Mouse (Mus musculus): ENCODE results near the gene Rnf223. TPM values are rescaled to one million over a fixed set of nuclear protein-coding genes. Genes with fewer than 3 reads are reported as not detected.
"Not testable (repeated sequence)": the region's sequence is repeated elsewhere in the genome, so short reads cannot be mapped to it uniquely, and the experiment has no call there.

Gene Rnf223
- polyA plus RNA-seq, 1 experiment from 2014 or later: not detected

DNA sequence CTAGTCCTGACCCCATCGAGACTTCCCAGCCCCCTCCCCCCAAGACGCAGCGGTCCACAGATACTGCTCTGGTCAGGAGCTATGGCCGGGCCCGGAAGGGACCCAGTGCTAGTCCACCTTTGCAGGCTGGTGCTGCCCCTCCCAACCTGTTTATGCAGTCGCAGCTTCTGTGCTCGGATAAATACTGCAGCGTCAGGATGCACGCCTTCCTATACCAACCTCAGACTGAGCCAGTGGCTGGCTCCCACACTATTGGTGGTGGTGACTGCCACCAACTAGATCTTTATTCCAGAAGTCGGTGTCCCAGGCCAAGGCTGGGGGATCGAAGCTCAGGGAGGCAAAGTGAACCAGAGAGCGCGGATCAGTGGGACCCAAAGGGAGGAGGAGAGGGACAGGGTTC is 4.8 kb downstream of the Rnf223 start:
- 88% methylated on average over 13 of the region's 13 CpGs for WGBS (ENCODE audit: insufficient replicate concordance)

DNA sequence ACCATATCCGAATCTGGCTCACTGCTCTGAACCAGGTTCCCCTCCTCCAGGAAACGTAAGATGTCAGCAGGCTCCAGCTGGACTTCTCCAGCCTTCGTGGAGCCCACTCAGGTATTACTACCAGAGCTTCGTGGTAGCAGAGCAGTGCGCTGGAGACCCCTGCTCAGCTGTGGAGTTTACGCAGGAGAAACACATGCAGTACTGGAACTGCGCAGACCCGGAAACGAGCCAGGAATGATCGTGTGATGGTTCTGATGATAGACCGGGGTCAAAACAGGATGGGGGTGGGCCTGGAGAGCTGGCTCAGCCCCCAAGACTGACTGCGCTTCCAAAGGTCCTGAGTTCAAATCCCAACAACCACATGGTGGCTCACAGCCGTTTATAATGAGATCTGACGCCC is 5.5 kb downstream of the Rnf223 start:
- peaks cover 3% of the 10 kb centered on the region; the same call in 1 of the 2 replicates for H3K4me1 ChIP-seq (ENCODE audit: control insufficient read depth, insufficient read depth, low read length)
- 92% methylated on average over 14 of the region's 14 CpGs for WGBS (ENCODE audit: insufficient replicate concordance)
- H3K36me3 ChIP-seq (ENCODE audit: control insufficient read depth, insufficient read depth, low read length): no peaks in the 10 kb centered on the region
- no peak overlapping the region for H3K4me3 ChIP-seq (ENCODE audit: low read depth, low read length)
- H3K9ac ChIP-seq (ENCODE audit: low read depth, low read length): no peak overlapping the region
- 0 out of 2 replicates have a peak, but pooled peaks cover 3% of the 10 kb centered on the region for H3K9me3 ChIP-seq (replicated peaks; ENCODE audit: control insufficient read depth, low read length)
- no peak for ATAC-seq (replicated peaks; ENCODE audit: insufficient number of reproducible peaks, low FRiP score, low TSS enrichment)
- H3K27ac ChIP-seq (ENCODE audit: low read depth, low read length): no peak overlapping the region
- H3K27me3 ChIP-seq (ENCODE audit: control insufficient read depth, insufficient read depth, low read length): no peaks in the 10 kb centered on the region
- no peak overlapping the region for H3K4me2 ChIP-seq

More for the DNA sequence above, 4.8 kb downstream of the Rnf223 start:
- H3K4me2 ChIP-seq: no peak overlapping the region
- ATAC-seq (replicated peaks; ENCODE audit: insufficient number of reproducible peaks, low FRiP score, low TSS enrichment): no peak
- H3K4me1 ChIP-seq (ENCODE audit: control insufficient read depth, insufficient read depth, low read length): peaks cover 3% of the 10 kb centered on the region; the same call in 1 of the 2 replicates
- H3K27me3 ChIP-seq (ENCODE audit: control insufficient read depth, insufficient read depth, low read length): no peaks in the 10 kb centered on the region
- no peak overlapping the region for H3K27ac ChIP-seq (ENCODE audit: low read depth, low read length)
- H3K36me3 ChIP-seq (ENCODE audit: control insufficient read depth, insufficient read depth, low read length): no peaks in the 10 kb centered on the region
- H3K9me3 ChIP-seq (replicated peaks; ENCODE audit: control insufficient read depth, low read length): 0 out of 2 replicates have a peak, but pooled peaks cover 3% of the 10 kb centered on the region
- H3K9ac ChIP-seq (ENCODE audit: low read depth, low read length): no peak overlapping the region
- no peak overlapping the region for H3K4me3 ChIP-seq (ENCODE audit: low read depth, low read length)

DNA sequence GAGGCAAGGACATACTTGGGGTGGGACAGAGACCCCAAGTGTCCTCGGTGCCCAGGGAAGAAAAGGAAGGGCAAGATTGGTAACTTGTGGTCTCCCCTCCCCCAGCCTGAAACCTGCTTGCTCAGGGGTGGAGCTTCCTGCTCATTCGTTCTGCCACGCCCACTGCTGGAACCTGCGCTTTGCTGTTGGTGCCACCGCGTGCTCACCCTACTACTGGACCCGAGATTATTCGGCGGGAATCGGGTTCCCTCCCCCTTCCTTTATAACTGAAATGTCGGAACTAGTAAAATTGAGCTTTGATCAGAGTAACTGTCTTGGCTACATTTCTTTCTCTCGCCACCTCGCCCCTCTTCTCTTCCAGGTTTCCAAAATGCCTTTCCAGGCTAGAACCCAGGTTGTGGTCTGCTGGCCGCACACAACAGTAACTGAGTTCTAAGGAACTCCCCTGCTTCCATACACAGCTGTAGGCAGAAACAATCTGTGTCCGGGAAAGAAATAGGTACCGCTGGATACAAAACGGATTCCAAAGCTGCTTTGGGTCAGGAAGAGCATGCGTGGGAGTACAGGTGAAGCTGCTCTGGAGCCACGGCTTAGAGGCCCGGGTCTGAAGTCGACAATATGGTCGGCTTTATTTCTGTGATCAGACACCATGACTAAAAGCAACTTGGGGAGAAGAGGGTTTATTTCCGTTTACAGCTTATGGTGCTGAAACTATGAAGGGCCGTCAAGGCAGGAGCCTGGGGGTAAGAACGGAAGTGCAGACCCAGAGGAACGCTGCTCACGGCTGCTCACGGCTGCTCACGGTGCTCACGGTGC is 6.2 kb downstream of the Rnf223 start:
- no peak for ATAC-seq (replicated peaks; ENCODE audit: insufficient number of reproducible peaks, low FRiP score, low TSS enrichment)

DNA sequence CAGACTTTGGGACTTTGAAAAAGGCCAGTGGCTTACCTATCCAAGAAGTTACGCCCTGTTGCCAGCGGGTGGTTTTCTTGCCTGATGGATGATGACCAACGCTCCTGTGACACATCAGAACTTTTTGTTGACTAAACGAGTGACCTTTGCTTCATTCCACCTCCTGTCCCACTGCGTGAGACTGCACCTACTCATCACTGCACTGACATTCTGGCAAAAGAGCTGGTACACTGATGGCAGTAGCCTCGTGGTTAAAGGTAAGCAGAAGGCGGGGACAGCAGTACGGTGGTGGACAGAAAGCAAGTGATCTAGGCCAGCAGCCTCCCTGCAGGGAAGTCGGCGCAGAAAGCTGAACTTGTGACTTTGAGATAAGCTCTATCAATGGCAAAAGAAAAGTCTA is 20.6 kb downstream of the Rnf223 start:
- H3K4me2 ChIP-seq; ATAC-seq (replicated peaks; ENCODE audit: insufficient number of reproducible peaks, low FRiP score, low TSS enrichment); H3K4me3 ChIP-seq (ENCODE audit: low read depth, low read length); H3K27ac ChIP-seq (ENCODE audit: low read depth, low read length); H3K9me3 ChIP-seq (replicated peaks; ENCODE audit: control insufficient read depth, low read length); H3K36me3 ChIP-seq (ENCODE audit: control insufficient read depth, insufficient read depth, low read length); H3K9ac ChIP-seq (ENCODE audit: low read depth, low read length); H3K4me1 ChIP-seq (ENCODE audit: control insufficient read depth, insufficient read depth, low read length); H3K27me3 ChIP-seq (ENCODE audit: control insufficient read depth, insufficient read depth, low read length): not testable (repeated sequence)
- WGBS (ENCODE audit: insufficient replicate concordance): 73% methylated on average over 10 of the region's 10 CpGs

More for the DNA sequence above, 6.2 kb downstream of the Rnf223 start:
- Histone ChIP-seq H3K4me1 (ENCODE audit: control insufficient read depth, insufficient read depth, low read length) (no peaks in the 10 kb centered on the region), H3K36me3 (ENCODE audit: control insufficient read depth, insufficient read depth, low read length) (no peaks in the 10 kb centered on the region), H3K4me2 (no peak overlapping the region), H3K9ac (ENCODE audit: low read depth, low read length) (no peak overlapping the region), H3K27me3 (ENCODE audit: control insufficient read depth, insufficient read depth, low read length) (no peaks in the 10 kb centered on the region), H3K4me3 (ENCODE audit: low read depth, low read length) (no peak overlapping the region), H3K27ac (ENCODE audit: low read depth, low read length) (no peak overlapping the region), H3K9me3 (replicated peaks; ENCODE audit: control insufficient read depth, low read length) (0 out of 2 replicates have a peak, but pooled peaks cover 3% of the 10 kb centered on the region)
- WGBS (ENCODE audit: insufficient replicate concordance): 92% methylated on average over 30 of the region's 30 CpGs

DNA sequence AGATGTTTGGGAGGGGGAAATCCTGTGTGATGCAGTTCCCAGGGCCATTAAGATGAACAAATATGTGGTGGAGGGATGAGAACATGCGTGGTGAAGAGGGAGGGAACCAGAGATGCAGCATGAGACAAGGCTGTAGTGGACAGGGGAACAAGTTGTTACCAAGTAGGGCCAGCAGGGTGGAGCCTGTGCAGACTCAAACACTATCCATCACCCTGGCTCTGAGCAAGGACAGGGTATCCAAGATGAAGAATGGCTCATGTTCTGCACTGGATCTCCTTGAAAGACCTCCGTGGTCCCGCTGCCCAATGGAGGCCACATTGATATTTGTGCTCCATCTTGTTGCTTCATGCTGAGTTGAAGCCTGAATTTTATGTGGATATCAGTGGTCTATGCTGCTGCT is 24.5 kb downstream of the Rnf223 start:
- no peaks in the 10 kb centered on the region for H3K27me3 ChIP-seq (ENCODE audit: control insufficient read depth, insufficient read depth, low read length)
- WGBS (ENCODE audit: insufficient replicate concordance): 86% methylated on average over 3 of the region's 3 CpGs
- no peak for ATAC-seq (replicated peaks; ENCODE audit: insufficient number of reproducible peaks, low FRiP score, low TSS enrichment)
- H3K27ac ChIP-seq (ENCODE audit: low read depth, low read length): no peak overlapping the region
- peaks cover 7% of the 10 kb centered on the region for H3K9me3 ChIP-seq (replicated peaks; ENCODE audit: control insufficient read depth, low read length)
- no peak overlapping the region for H3K9ac ChIP-seq (ENCODE audit: low read depth, low read length)
- H3K4me2 ChIP-seq: no peak overlapping the region
- H3K4me1 ChIP-seq (ENCODE audit: control insufficient read depth, insufficient read depth, low read length): no peaks in the 10 kb centered on the region
- H3K36me3 ChIP-seq (ENCODE audit: control insufficient read depth, insufficient read depth, low read length): no peaks in the 10 kb centered on the region
- no peak overlapping the region for H3K4me3 ChIP-seq (ENCODE audit: low read depth, low read length)

DNA sequence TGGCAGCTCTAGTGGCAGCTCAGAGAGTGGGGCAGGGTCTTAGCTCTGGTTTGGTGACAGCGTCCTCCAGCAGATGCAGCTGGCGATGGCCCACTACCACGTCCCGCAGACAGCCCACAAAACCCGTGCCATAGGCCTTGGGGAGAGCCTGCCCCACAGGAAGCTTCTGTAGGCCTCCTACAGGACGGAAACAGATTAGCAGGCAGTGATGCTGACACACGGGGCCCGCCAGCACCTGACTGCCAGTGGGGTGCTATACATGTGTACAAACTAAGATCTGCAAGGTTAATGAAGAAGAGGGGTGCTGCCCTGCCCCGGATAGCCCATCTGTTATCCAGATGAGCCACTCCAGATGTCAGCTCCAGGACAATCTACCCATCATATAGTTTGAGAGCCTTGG is 36.2 kb downstream of the Rnf223 start:
- Histone ChIP-seq H3K9ac (ENCODE audit: low read depth, low read length) (no peak overlapping the region), H3K4me1 (ENCODE audit: control insufficient read depth, insufficient read depth, low read length) (no peaks in the 10 kb centered on the region), H3K27me3 (ENCODE audit: control insufficient read depth, insufficient read depth, low read length) (no peaks in the 10 kb centered on the region), H3K27ac (ENCODE audit: low read depth, low read length) (no peak overlapping the region), H3K4me3 (ENCODE audit: low read depth, low read length) (no peak overlapping the region), H3K4me2 (no peak overlapping the region), H3K9me3 (replicated peaks; ENCODE audit: control insufficient read depth, low read length) (peaks cover 5% of the 10 kb centered on the region; the same call in 1 of the 2 replicates), H3K36me3 (ENCODE audit: control insufficient read depth, insufficient read depth, low read length) (peaks cover 59% of the 10 kb centered on the region)
- WGBS (ENCODE audit: insufficient replicate concordance): 89% methylated on average over 9 of the region's 9 CpGs
- no peak for ATAC-seq (replicated peaks; ENCODE audit: insufficient number of reproducible peaks, low FRiP score, low TSS enrichment)

DNA sequence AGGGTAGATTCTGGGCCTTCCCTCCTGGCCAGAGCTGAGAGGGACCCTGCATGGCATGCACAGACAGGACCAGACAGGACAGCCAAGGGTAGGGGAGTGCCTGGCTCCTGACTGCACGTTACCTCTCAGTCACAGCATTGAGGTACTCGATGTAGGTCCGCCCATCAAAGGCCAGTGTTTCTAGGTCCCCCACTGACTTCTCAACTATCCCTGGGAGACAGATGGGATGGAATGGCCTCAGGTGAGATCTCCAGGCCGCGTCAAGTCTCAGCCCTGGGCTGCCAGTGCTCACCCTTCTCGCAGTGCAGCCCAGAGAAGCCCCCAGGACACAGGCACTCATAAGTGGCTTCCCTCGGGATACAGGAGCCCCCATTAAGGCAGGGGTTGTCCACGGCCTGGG is 38.3 kb downstream of the Rnf223 start:
- Histone ChIP-seq H3K27me3 (ENCODE audit: control insufficient read depth, insufficient read depth, low read length) (no peaks in the 10 kb centered on the region), H3K4me3 (ENCODE audit: low read depth, low read length) (no peak overlapping the region), H3K27ac (ENCODE audit: low read depth, low read length) (no peak overlapping the region), H3K4me2 (no peak overlapping the region), H3K4me1 (ENCODE audit: control insufficient read depth, insufficient read depth, low read length) (no peaks in the 10 kb centered on the region), H3K9ac (ENCODE audit: low read depth, low read length) (no peak overlapping the region), H3K36me3 (ENCODE audit: control insufficient read depth, insufficient read depth, low read length) (peaks cover 75% of the 10 kb centered on the region), H3K9me3 (replicated peaks; ENCODE audit: control insufficient read depth, low read length) (no peaks in the 10 kb centered on the region)
- WGBS (ENCODE audit: insufficient replicate concordance): 92% methylated on average over 8 of the region's 8 CpGs
- no peak for ATAC-seq (replicated peaks; ENCODE audit: insufficient number of reproducible peaks, low FRiP score, low TSS enrichment)

DNA sequence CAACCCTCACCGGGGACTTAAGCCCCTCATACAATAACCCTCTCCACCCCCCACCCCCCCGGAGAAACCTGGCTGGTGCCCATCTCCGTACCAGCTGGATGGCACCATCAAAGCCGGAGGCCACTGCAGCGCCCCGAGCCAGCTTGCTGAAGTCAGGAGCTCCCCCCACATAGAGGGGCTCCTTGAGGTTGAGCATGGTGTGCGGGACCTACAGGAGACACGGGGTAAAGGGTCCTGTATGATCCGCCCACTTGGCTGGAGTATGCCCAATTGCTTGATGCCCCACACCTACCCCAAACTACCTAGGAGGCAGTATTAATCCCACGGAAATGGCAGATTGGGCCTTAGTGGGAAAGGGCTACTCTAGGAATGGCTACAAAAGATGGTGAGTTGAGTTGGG is 38.8 kb downstream of the Rnf223 start:
- Histone ChIP-seq H3K36me3 (ENCODE audit: control insufficient read depth, insufficient read depth, low read length) (peaks cover 76% of the 10 kb centered on the region), H3K27me3 (ENCODE audit: control insufficient read depth, insufficient read depth, low read length) (no peaks in the 10 kb centered on the region), H3K4me1 (ENCODE audit: control insufficient read depth, insufficient read depth, low read length) (no peaks in the 10 kb centered on the region), H3K27ac (ENCODE audit: low read depth, low read length) (no peak overlapping the region), H3K9me3 (replicated peaks; ENCODE audit: control insufficient read depth, low read length) (no peaks in the 10 kb centered on the region), H3K4me3 (ENCODE audit: low read depth, low read length) (no peak overlapping the region), H3K9ac (ENCODE audit: low read depth, low read length) (no peak overlapping the region), H3K4me2 (no peak overlapping the region)
- 96% methylated on average over 10 of the region's 10 CpGs for WGBS (ENCODE audit: insufficient replicate concordance)
- no peak for ATAC-seq (replicated peaks; ENCODE audit: insufficient number of reproducible peaks, low FRiP score, low TSS enrichment)

DNA sequence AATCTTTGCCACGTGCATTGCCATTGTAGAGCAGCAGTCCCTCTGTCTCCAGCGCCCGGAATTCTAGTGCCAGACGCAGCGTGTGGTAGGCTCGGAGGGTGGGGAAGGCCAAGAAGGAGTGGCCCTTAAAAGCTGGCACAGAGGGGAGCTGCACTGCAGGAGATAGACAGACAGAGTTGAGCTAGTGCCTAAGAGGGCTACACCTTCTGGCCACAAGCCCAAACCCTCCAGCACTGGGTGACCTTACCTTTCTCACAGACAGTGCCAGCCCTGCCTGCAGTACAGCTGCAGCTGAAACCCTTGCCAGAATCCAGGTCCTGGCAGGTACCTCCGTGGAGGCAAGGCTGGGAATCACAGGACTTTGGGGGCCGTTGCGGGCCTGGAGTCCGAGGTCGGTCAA is 41.5 kb downstream of the Rnf223 start:
- no peak overlapping the region for H3K27ac ChIP-seq (ENCODE audit: low read depth, low read length)
- H3K4me3 ChIP-seq (ENCODE audit: low read depth, low read length): no peak overlapping the region
- no peaks in the 10 kb centered on the region for H3K9me3 ChIP-seq (replicated peaks; ENCODE audit: control insufficient read depth, low read length)
- no peak overlapping the region for H3K4me2 ChIP-seq
- H3K4me1 ChIP-seq (ENCODE audit: control insufficient read depth, insufficient read depth, low read length): no peaks in the 10 kb centered on the region
- H3K27me3 ChIP-seq (ENCODE audit: control insufficient read depth, insufficient read depth, low read length): no peaks in the 10 kb centered on the region
- no peak for ATAC-seq (replicated peaks; ENCODE audit: insufficient number of reproducible peaks, low FRiP score, low TSS enrichment)
- peaks cover 70% of the 10 kb centered on the region for H3K36me3 ChIP-seq (ENCODE audit: control insufficient read depth, insufficient read depth, low read length)
- H3K9ac ChIP-seq (ENCODE audit: low read depth, low read length): no peak overlapping the region
- 97% methylated on average over 11 of the region's 11 CpGs for WGBS (ENCODE audit: insufficient replicate concordance)
